Mouse (Mus musculus): ENCODE measurements around the gene Acsf3. TPM values are rescaled to one million over a fixed set of nuclear protein-coding genes. Genes with fewer than 3 reads are reported as not detected.

Gene Acsf3
- polyA plus RNA-seq, 1 experiment from 2014 or later, result 14.6 TPM

DNA sequence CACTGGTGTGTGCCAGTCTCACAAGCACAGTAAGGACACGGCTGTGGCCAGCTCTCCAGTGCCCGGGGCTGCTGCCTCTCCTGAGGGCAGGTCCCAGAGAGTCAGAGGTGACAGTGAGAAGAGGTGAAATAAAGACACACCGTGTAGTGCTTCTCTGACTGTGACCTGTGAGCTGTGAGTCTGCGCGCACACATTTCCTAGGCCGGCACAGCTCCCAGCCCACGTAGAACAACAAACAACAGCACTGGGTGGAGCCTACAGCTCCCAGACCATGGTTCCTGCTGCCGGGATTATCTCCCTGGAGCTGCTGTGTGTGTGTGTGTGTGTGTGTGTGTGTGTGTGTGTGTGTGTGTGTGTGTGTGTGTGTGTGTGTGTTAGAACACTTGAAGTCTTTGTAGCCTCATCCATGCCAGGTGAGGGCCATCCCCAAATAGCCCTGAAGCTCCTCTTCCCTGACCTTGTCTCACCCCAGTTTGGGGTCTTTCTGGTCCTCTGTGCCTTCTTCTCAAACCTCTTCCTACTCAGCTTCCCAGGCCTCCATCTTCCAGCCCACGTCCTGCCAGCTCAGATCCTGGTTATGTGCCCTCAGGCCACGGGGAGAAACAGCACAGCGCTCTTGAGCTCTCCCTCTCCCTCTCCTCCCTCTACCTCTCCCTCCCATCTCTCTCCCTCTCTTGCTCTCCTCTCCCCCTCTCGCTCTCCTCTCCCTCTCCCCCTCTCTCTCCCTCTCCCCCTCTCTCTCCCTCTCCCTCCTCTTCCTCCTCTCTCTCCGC, 42.6 kb downstream of the Acsf3 start:
- 36% methylated on average over 13 of the region's 13 CpGs for WGBS
- H3K4me3 ChIP-seq (ENCODE audit: low read depth, low read length), result no peak overlapping the region
- ATAC-seq (replicated peaks; ENCODE audit: insufficient number of reproducible peaks, low FRiP score, low TSS enrichment, low read depth) (no peak), DNase-seq (ENCODE audit: low spot score) (no peak)
- H3K36me3 ChIP-seq (replicated peaks; ENCODE audit: control insufficient read depth, insufficient read depth, low read depth, low read length), result no peaks in the 10 kb centered on the region
- 0 out of 2 replicates have a peak, but pooled peaks cover 2% of the 10 kb centered on the region for H3K4me1 ChIP-seq (ENCODE audit: control insufficient read depth, insufficient read depth, low read length)
- no peak overlapping the region for H3K4me2 ChIP-seq (ENCODE audit: low read depth, low read length)
- H3K9me3 ChIP-seq (replicated peaks; ENCODE audit: control insufficient read depth, low read length), result no peaks in the 10 kb centered on the region
- H3K27ac ChIP-seq (replicated peaks; ENCODE audit: low read depth, low read length), result no peak overlapping the region
- no peaks in the 10 kb centered on the region for H3K27me3 ChIP-seq (ENCODE audit: control insufficient read depth, insufficient read depth, low read length)
- H3K9ac ChIP-seq (replicated peaks; ENCODE audit: low read length), result no peak overlapping the region

DNA sequence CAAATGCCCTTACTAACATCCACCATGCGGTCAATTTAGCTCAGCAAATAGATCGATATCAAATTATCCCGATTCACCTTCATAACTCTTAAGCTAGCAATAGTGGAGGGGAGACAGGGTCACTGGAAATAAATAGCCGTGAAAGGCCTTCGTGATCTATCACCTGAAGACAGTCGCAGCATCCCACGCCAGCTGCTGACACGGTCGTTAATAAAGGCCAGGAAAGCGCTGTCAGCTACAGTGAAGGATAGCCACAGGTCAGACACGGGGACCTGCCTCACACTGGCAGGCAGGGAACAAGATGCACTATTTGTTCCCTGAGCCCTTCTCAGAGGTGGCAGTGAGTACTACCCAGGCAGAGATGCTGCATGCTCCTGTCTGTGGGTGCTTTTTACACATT, 44.5 kb downstream of the Acsf3 start:
- Histone ChIP-seq H3K4me3 (ENCODE audit: low read depth, low read length) (no peak overlapping the region), H3K27ac (replicated peaks; ENCODE audit: low read depth, low read length) (no peak overlapping the region), H3K36me3 (replicated peaks; ENCODE audit: control insufficient read depth, insufficient read depth, low read depth, low read length) (no peaks in the 10 kb centered on the region), H3K4me1 (ENCODE audit: control insufficient read depth, insufficient read depth, low read length) (0 out of 2 replicates have a peak, but pooled peaks cover 2% of the 10 kb centered on the region), H3K4me2 (ENCODE audit: low read depth, low read length) (no peak overlapping the region), H3K27me3 (ENCODE audit: control insufficient read depth, insufficient read depth, low read length) (no peaks in the 10 kb centered on the region), H3K9ac (replicated peaks; ENCODE audit: low read length) (no peak overlapping the region), H3K9me3 (replicated peaks; ENCODE audit: control insufficient read depth, low read length) (no peaks in the 10 kb centered on the region)
- DNase-seq (ENCODE audit: low spot score) (no peak), ATAC-seq (replicated peaks; ENCODE audit: insufficient number of reproducible peaks, low FRiP score, low TSS enrichment, low read depth) (no peak)
- WGBS, result 76% methylated on average over 11 of the region's 11 CpGs

DNA sequence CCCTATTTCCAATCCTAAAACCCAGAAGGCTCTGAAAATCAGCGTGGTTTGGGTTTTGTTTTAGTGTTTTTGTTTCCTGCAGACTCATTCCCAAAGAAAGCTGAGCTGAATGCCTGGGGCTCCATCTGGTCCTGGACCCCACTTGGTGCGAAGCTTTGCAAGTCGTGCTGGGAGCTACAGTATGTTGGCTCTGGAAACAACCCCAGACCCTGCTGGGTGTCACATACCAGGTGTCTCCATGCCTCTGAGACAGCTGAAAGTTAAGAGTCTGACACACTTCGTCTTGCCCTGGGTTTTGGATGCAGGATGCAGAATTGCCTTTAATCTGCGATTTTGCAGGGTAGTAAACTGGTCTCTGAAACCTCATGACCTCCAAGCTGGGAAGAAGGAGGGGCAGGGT, 49.3 kb downstream of the Acsf3 start:
- Histone ChIP-seq H3K36me3 (replicated peaks; ENCODE audit: control insufficient read depth, insufficient read depth, low read depth, low read length) (no peaks in the 10 kb centered on the region), H3K4me3 (ENCODE audit: low read depth, low read length) (no peak overlapping the region), H3K4me1 (ENCODE audit: control insufficient read depth, insufficient read depth, low read length) (no peaks in the 10 kb centered on the region), H3K9ac (replicated peaks; ENCODE audit: low read length) (no peak overlapping the region), H3K9me3 (replicated peaks; ENCODE audit: control insufficient read depth, low read length) (no peaks in the 10 kb centered on the region), H3K27me3 (ENCODE audit: control insufficient read depth, insufficient read depth, low read length) (no peaks in the 10 kb centered on the region), H3K4me2 (ENCODE audit: low read depth, low read length) (no peak overlapping the region), H3K27ac (replicated peaks; ENCODE audit: low read depth, low read length) (no peak overlapping the region)
- WGBS, result 30% methylated on average over 5 of the region's 5 CpGs
- peak; percentile 19 for DNase-seq (ENCODE audit: low spot score)
- no peak for ATAC-seq (replicated peaks; ENCODE audit: insufficient number of reproducible peaks, low FRiP score, low TSS enrichment, low read depth)

DNA sequence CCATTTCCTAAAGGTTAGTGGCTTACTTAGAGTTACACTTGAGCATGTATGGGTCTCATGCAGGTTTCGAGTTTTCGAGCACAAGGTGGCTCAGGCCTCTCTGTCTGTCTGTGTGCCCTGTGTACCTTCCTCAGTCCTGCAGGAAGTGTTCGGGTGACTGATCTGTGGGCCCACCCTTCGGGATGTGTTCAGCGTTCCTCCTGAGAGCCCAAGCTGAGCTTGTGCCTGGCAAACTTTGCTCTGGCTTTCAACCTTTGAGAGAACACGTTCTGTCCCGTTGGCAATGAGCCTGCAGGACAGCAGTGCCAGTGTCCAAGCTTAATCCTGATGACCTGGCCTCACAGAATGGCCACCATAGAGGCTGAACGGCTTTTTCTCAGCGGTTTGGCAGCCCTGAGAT, 49.7 kb downstream of the Acsf3 start:
- ATAC-seq (replicated peaks; ENCODE audit: insufficient number of reproducible peaks, low FRiP score, low TSS enrichment, low read depth) (no peak), DNase-seq (ENCODE audit: low spot score) (no peak)
- no peak overlapping the region for H3K4me3 ChIP-seq (ENCODE audit: low read depth, low read length)
- H3K4me2 ChIP-seq (ENCODE audit: low read depth, low read length), result no peak overlapping the region
- H3K4me1 ChIP-seq (ENCODE audit: control insufficient read depth, insufficient read depth, low read length), result no peaks in the 10 kb centered on the region
- no peak overlapping the region for H3K27ac ChIP-seq (replicated peaks; ENCODE audit: low read depth, low read length)
- WGBS, result 78% methylated on average over 9 of the region's 9 CpGs
- H3K27me3 ChIP-seq (ENCODE audit: control insufficient read depth, insufficient read depth, low read length), result no peaks in the 10 kb centered on the region
- no peak overlapping the region for H3K9ac ChIP-seq (replicated peaks; ENCODE audit: low read length)
- H3K36me3 ChIP-seq (replicated peaks; ENCODE audit: control insufficient read depth, insufficient read depth, low read depth, low read length), result no peaks in the 10 kb centered on the region
- no peaks in the 10 kb centered on the region for H3K9me3 ChIP-seq (replicated peaks; ENCODE audit: control insufficient read depth, low read length)

DNA sequence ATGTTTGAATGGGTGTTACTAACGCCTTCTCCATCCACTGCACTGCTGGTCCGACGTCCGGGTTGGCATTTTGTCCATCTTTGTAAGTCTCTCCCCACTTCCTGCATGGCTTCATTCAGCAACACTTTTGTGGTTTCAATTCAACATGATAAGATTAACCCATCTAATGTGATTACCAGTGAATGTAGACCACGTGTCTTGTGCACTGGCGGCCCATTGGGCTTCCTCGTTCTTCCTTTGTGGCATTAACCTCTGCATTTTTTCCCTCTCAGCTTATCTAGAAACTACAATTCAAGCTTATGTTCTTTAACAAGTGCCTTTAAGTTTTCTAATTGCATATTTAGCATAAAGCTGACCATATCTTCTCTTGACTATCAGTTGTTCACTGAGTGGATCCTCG, 50.1 kb downstream of the Acsf3 start:
- no peak overlapping the region for H3K9ac ChIP-seq (replicated peaks; ENCODE audit: low read length)
- no peak overlapping the region for H3K27ac ChIP-seq (replicated peaks; ENCODE audit: low read depth, low read length)
- H3K27me3 ChIP-seq (ENCODE audit: control insufficient read depth, insufficient read depth, low read length), result no peaks in the 10 kb centered on the region
- WGBS, result 85% methylated on average over 8 of the region's 8 CpGs
- H3K4me2 ChIP-seq (ENCODE audit: low read depth, low read length), result no peak overlapping the region
- no peaks in the 10 kb centered on the region for H3K4me1 ChIP-seq (ENCODE audit: control insufficient read depth, insufficient read depth, low read length)
- H3K4me3 ChIP-seq (ENCODE audit: low read depth, low read length), result no peak overlapping the region
- H3K9me3 ChIP-seq (replicated peaks; ENCODE audit: control insufficient read depth, low read length), result no peaks in the 10 kb centered on the region
- H3K36me3 ChIP-seq (replicated peaks; ENCODE audit: control insufficient read depth, insufficient read depth, low read depth, low read length), result no peaks in the 10 kb centered on the region
- DNase-seq (ENCODE audit: low spot score), result no peak
- ATAC-seq (replicated peaks; ENCODE audit: insufficient number of reproducible peaks, low FRiP score, low TSS enrichment, low read depth), result no peak

DNA sequence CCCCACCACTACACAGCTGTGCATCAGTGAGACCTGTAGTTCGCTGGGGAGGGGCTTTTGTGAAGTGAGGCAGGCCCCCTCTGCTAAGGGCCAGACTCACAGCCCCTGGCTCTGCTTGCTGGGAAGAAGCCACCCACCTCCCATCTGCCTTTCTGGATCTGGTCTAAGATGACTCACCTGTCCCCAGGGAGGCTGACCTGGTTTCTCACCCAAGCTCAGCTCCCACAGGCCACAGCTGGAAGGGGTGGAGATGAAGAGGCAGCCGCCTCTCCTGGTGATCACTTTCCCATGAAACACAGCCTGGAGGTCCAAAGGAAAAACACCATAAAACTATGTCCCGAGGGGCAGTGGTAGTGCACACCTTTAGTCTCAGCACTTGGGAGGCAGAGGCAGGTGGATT, 54.1 kb downstream of the Acsf3 start:
- H3K9me3 ChIP-seq (replicated peaks; ENCODE audit: control insufficient read depth, low read length), result no peaks in the 10 kb centered on the region
- H3K27me3 ChIP-seq (ENCODE audit: control insufficient read depth, insufficient read depth, low read length), result no peaks in the 10 kb centered on the region
- H3K4me3 ChIP-seq (ENCODE audit: low read depth, low read length), result no peak overlapping the region
- ATAC-seq (replicated peaks; ENCODE audit: insufficient number of reproducible peaks, low FRiP score, low TSS enrichment, low read depth) (no peak), DNase-seq (ENCODE audit: low spot score) (no peak)
- H3K36me3 ChIP-seq (replicated peaks; ENCODE audit: control insufficient read depth, insufficient read depth, low read depth, low read length), result no peaks in the 10 kb centered on the region
- H3K27ac ChIP-seq (replicated peaks; ENCODE audit: low read depth, low read length), result no peak overlapping the region
- no peaks in the 10 kb centered on the region for H3K4me1 ChIP-seq (ENCODE audit: control insufficient read depth, insufficient read depth, low read length)
- WGBS, result 79% methylated on average over 3 of the region's 3 CpGs
- H3K4me2 ChIP-seq (ENCODE audit: low read depth, low read length), result no peak overlapping the region
- no peak overlapping the region for H3K9ac ChIP-seq (replicated peaks; ENCODE audit: low read length)

DNA sequence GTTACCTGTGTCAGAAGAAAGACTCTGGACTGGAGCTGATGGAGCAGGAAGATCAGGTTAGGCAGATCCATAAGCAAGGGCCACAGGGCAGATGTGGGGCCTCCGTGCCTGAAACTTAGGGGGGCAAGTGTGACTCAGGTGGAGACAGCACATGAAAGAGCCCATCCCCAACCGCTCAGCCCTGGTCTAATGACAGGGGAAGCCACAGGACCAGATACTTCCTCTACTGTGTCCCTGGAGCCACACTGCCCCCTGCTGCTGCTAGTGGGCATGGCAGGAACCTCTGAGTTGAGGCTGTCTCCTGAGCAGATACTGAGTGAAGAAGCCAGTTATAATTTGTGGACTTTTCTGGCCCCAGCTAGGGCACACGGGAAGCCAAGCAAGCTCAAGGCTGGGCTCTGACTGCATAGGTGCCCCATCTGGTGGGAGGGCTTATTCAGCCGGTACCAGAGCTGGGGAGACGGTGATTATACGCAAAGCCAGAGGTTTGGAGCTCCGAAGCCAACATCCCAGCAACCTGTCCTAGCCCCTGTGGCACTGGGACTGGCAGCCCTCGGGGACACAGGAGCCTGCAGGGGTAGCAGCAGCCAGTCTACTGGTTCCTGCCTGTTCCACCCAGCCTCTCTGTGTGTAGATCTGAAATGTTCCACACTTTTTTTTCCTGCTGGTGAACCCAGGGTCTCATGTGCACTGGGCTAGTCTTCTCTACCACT, 55.2 kb downstream of the Acsf3 start:
- H3K27ac ChIP-seq (replicated peaks; ENCODE audit: low read depth, low read length), result no peak overlapping the region
- H3K27me3 ChIP-seq (ENCODE audit: control insufficient read depth, insufficient read depth, low read length), result no peaks in the 10 kb centered on the region
- no peaks in the 10 kb centered on the region for H3K4me1 ChIP-seq (ENCODE audit: control insufficient read depth, insufficient read depth, low read length)
- DNase-seq (ENCODE audit: low spot score) (peak; percentile 89), ATAC-seq (replicated peaks; ENCODE audit: insufficient number of reproducible peaks, low FRiP score, low TSS enrichment, low read depth) (peak; percentile 38; the same call in 1 of the 2 replicates)
- no peak overlapping the region for H3K9ac ChIP-seq (replicated peaks; ENCODE audit: low read length)
- no peaks in the 10 kb centered on the region for H3K36me3 ChIP-seq (replicated peaks; ENCODE audit: control insufficient read depth, insufficient read depth, low read depth, low read length)
- WGBS, result 37% methylated on average over 8 of the region's 8 CpGs
- no peaks in the 10 kb centered on the region for H3K9me3 ChIP-seq (replicated peaks; ENCODE audit: control insufficient read depth, low read length)
- H3K4me2 ChIP-seq (ENCODE audit: low read depth, low read length), result no peak overlapping the region
- H3K4me3 ChIP-seq (ENCODE audit: low read depth, low read length), result no peak overlapping the region

DNA sequence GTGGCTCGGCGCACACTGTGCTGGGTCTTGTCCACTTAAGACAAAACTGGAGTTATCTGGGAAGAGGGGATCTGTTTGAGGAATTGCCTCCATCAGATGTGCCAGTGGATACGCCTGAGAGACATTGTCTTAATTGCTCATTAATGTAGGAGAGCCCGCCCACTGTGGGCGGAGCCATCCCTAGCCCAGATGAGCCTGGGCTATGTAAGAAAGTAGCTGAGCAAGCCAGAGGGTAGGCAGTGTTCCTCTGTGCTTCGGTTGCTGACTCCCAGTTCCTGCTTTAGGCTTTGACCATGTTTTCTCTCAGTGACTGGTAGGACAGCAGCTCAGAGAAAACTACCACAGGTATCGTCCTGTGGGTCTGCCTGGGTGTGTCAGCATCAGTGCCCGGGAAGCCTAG, 59.1 kb downstream of the Acsf3 start:
- no peak overlapping the region for H3K4me3 ChIP-seq (ENCODE audit: low read depth, low read length)
- no peaks in the 10 kb centered on the region for H3K27me3 ChIP-seq (ENCODE audit: control insufficient read depth, insufficient read depth, low read length)
- no peak overlapping the region for H3K9ac ChIP-seq (replicated peaks; ENCODE audit: low read length)
- H3K4me1 ChIP-seq (ENCODE audit: control insufficient read depth, insufficient read depth, low read length), result no peaks in the 10 kb centered on the region
- no peak for ATAC-seq (replicated peaks; ENCODE audit: insufficient number of reproducible peaks, low FRiP score, low TSS enrichment, low read depth)
- 86% methylated on average over 8 of the region's 8 CpGs for WGBS
- H3K4me2 ChIP-seq (ENCODE audit: low read depth, low read length), result no peak overlapping the region
- DNase-seq (ENCODE audit: low spot score), result no peak
- H3K9me3 ChIP-seq (replicated peaks; ENCODE audit: control insufficient read depth, low read length), result no peaks in the 10 kb centered on the region
- no peak overlapping the region for H3K27ac ChIP-seq (replicated peaks; ENCODE audit: low read depth, low read length)
- H3K36me3 ChIP-seq (replicated peaks; ENCODE audit: control insufficient read depth, insufficient read depth, low read depth, low read length), result no peaks in the 10 kb centered on the region
